Mouse (Mus musculus) liver, embryonic 18 days (tissue): ENCODE results near the gene Xrn2. TPM values are rescaled to one million over a fixed set of nuclear protein-coding genes. Genes with fewer than 3 reads are reported as not detected.

Experiments
- polyA plus RNA-seq: library from polyadenylated mRNA; depleted of rRNA; stranded (reverse); fragments of >200 nt; gene quantifications from 2 replicates; pipeline ENCODE4 v1.2.3, GENCODE M21; 2012; rRNA removed

The Xrn2 gene
- polyA plus RNA-seq, result 15.3 and 16.1 TPM in 2 replicates

GRCm38 (mm10) chr2:147012623-147013184 is at the start of gene Xrn2:
Xrn2 (plus strand) TSS chr2:147012996.

GRCm38 (mm10) chr2:147085072-147085870 is 72.5 kb downstream of the Xrn2 start, which contains the start of gene Nkx2-4:
Nkx2-4 (minus strand) TSS chr2:147085445.

Other genes with a start within 250 kb of the Xrn2 start
- gene Kiz, start 157.1 kb upstream of the Xrn2 start, polyA plus RNA-seq, result 5.9 and 7.1 TPM in 2 replicates
- not detected in 2 replicates for gene Nkx2-4, start 72.4 kb downstream of the Xrn2 start, polyA plus RNA-seq
- gene Nkx2-2, start 181.2 kb downstream of the Xrn2 start, polyA plus RNA-seq, result not detected in 2 replicates